Mouse (Mus musculus) cerebellum, adult 2 months (tissue): Measurements from ENCODE around the gene Aip.

Experiments
- CTCF ChIP-seq: fragments of 200-500 bp; IDR thresholded peaks from 2 replicates; pipeline ENCODE4 v1.5.1; 2011; ENCODE audit warnings: low read depth, mild to moderate bottlenecking, control low read depth, low read length, moderate library complexity, borderline replicate concordance; ENCODE audit not compliant: insufficient read depth
- POLR2A ChIP-seq: fragments of 200-500 bp; IDR thresholded peaks from 2 replicates; pipeline ENCODE4 v1.6.1; 2011; ENCODE audit warnings: low read length, control low read depth, borderline replicate concordance; ENCODE audit not compliant: insufficient read depth

GRCm38 (mm10) chr19:4103294-4103693 lies 22.4 kb downstream of the Aip start:
- TF ChIP-seq CTCF (no peak), POLR2A (no peak)
